Mouse (Mus musculus) ES-Bruce4 (cell line): Measurements from ENCODE around the gene Ddn.

Experiments used
- CTCF ChIP-seq: IDR thresholded peaks from one replicate; pipeline ENCODE4 v1.8.1; 2011; ENCODE audit warnings: low read depth, low read length
- EP300 ChIP-seq: IDR thresholded peaks from 2 replicates; pipeline ENCODE4 v1.6.1; 2011; ENCODE audit warnings: low read depth, low read length; ENCODE audit not compliant: insufficient read depth
- POLR2A ChIP-seq: IDR thresholded peaks from one replicate; pipeline ENCODE4 v1.8.1; 2011; ENCODE audit warnings: low read length; ENCODE audit not compliant: insufficient read depth

DNA sequence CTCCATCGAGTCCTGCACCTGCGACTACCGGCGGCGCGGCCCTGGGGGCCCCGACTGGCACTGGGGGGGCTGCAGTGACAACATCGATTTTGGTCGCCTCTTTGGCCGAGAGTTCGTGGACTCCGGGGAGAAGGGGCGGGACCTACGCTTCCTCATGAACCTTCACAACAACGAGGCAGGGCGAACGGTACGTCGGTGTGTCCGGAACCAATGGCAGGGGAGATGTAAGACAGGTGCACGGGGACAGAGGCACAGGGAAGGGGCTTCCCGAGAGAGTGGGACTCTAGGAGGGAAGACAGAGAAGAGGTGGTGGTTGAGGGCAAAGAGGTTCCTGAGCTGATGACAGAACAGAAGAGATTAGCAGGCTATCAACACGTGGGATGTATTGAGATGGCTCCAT lies 17.5 kb downstream of the Ddn start:
- no peak for TF ChIP-seq CTCF
- no peak for TF ChIP-seq POLR2A
- no peak for TF ChIP-seq EP300
